Mouse (Mus musculus): ENCODE data around the gene Cyct.

Cyct gene

GRCm38 (mm10) chr2:76360226-76360625 lies at the start of gene Cyct:
TSS of gene Cyct (minus strand) at chr2:76360450.
- DNase-seq (ENCODE audit: low spot score), result no peak

DNA sequence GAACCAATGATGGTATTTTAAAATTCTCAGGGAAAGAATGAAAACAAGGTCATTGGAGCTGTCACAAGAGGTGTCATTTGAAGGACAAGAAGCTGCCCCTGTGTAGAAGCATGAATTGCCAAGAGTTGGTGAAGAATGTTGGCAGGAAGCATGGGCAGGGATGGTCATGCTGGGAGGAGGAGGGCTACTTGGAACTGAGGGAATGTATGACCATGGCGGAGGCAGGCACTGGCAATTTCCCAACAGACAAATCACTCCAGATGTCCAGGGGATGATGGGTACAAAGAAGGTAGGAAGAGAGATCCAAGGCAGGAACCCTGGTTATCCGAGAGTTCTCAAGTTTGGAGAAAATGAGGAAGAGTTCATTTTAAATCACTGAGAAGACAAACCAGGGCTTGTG lies 49.7 kb upstream of the Cyct start:
- no peak for DNase-seq (ENCODE audit: low spot score)

GRCm38 (mm10) chr2:76409526-76409925 lies 49.3 kb upstream of the Cyct start:
- DNase-seq (ENCODE audit: low spot score), result no peak

DNA sequence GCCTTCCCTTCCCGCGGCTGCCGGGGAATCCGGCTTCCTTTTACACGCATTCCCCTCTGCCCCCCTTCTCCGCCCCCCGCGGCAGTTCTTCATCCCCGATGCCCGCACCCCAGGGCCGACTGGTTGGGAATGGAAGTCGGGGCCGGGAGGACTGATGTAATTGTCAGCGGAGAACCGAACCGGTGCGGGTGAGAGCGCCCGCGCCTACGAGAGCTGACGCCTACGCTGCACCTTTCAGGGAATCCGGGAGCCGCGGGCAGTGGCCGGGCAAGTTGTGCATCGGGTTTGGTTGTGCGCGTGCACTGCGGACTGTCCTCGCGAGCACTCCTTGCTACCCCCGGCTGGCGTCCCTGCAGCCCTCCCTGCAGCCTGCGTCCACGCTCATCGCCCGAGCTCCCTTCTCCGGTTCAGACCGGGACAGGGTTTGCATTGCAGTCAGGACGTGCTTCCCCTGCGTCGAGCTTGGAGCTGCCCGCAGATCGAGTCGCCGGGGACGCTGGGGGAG lies 46.7 kb upstream of the Cyct start:
- peak; percentile 38 for DNase-seq (ENCODE audit: low spot score)

- DNase-seq (ENCODE audit: low spot score), result peak; percentile 67
Measured at GRCm38 (mm10) chr2:76406151-76406936, 46.1 kb upstream of the Cyct start, which contains the start of gene Osbpl6. TSS of gene Osbpl6 (plus strand) at chr2:76406508.

DNA sequence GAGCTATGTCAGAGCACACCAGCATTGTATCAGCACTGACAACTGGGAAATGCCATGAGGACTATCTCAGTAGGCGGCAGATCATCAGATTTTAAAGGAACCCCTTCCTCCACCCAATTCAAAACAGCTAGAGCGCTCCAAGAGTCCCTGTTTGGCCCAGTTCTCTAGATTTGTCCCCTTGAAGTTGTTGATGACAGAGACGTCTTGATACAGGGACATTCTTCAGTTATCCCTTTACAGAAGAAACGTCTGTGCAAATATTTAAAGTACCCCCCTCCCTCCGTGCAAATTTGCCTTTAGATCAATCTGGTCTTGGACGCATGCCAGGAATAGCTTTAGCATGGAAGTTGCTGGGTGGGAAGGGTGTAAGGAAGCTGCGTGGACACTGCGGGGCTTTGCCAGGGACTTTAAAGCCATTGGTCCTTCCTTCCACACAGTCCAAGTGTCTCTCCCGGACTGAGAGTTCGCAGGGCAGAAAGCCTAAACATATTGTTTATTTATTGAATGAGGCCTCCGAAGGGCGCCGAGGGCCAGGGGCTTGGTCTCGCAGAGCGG lies 45.4 kb upstream of the Cyct start:
- no peak for DNase-seq (ENCODE audit: low spot score)

DNA sequence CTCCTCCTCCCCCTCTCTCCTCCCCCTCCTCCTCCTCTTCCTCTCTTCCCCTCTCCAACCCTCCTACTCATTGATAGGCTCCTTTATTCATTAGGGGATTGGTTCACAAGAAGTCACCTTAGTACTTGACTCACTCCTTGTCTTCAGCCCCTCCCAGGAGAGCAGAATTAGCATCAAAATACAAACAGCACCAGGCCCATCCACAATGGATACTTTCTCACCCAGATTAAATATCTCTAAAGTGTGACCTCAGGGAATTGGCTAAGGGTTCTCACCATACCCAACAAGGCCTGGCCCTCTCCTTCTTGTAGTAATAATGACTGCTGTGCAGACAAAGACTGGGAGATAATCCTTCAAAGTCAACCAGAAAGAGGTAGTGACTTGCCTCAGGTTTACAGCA lies 39.9 kb upstream of the Cyct start:
- no peak for DNase-seq (ENCODE audit: low spot score)

DNA sequence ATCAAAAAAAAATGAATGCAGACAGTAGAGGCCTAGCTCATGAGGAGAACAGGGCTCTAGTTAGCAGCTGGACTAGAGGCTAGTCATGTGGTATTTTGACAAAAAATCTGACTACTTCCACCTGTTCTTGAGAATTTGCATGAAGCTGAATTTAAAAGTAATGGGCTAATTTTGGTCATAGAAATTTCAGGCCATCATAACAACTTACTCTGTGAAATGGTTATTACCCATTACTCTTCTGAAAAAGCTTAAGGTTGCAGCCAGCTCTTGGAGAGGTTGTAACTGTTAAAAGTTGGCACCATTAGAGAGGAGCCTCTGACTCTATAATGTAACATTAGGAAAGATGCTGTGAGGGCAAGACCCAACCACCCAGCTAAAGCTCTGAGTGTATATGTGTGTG lies 26.3 kb upstream of the Cyct start:
- no peak for DNase-seq (ENCODE audit: low spot score)

DNA sequence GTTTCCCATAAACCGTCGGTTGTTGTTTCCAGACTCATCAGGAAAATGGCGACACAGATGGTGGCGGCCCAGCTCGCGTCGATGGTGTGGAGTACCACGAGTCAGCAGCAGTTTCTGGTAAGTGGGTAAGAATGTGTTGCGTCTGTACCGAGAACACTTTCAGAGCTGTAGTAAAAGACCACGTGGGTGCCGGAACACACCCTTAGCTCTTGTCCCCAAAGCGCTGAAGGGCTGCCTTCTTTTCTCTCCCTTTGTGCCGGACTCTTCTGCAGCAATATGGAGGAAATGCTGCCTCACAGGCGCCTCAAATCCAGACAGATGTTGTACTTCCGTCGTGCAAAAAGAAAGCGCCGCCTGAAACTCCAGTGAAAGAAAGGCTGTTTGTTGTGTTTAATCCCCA lies 18.4 kb upstream of the Cyct start:
- no peak for DNase-seq (ENCODE audit: low spot score)

DNA sequence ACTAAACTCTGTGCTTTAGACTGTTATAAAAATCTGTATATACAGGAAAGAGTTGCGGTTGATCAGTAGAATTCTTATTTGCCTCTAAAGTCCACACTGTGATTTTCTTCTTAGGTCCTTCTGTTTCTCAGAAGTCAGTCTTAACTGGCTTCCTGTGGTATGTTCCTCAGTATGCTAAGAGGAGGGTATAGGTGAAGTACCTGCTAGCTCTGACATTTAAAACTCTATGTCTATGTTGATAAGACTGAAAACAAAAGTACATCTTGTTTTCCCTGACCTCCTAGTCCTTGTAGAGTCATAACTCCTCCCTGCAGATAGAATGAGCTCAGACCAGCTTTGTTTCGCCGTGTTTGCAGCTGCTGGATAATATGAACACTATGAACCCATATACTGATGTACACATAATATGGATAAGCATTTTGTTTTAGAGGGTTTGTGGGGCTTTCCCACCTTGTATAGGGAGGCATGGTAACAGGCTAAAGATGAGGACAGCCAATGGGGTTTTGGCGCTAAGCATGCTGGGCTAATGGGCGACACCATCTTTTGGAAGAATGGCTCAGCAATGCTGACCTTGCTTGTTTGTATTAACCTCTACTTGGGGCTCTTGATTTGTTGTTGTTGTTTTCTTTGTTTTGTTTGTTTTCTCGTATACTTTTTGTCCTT lies 14.4 kb upstream of the Cyct start:
- DNase-seq (ENCODE audit: low spot score), result no peak

DNA sequence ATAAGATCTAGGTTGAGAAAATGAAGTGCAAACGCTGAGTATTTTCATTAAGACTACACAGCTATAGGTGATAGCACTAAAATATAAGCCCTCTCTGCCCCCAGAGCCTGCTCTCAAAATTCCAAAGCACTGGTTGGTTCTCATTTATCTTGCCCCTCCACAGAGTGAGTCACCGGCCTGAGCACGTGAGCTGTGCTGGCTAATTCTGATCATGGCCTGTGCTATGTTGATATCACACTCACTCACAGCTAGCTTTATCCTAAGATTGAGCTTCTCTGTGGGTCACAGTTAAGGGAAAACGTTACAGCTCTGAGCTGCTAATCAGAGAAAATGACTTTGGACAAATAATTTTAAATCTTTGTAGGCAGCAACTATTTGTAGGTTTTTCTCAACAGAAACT lies 12.0 kb upstream of the Cyct start:
- DNase-seq (ENCODE audit: low spot score), result no peak

GRCm38 (mm10) chr2:76370656-76370922 lies 10.3 kb upstream of the Cyct start:
- DNase-seq (ENCODE audit: low spot score), result no peak

DNA sequence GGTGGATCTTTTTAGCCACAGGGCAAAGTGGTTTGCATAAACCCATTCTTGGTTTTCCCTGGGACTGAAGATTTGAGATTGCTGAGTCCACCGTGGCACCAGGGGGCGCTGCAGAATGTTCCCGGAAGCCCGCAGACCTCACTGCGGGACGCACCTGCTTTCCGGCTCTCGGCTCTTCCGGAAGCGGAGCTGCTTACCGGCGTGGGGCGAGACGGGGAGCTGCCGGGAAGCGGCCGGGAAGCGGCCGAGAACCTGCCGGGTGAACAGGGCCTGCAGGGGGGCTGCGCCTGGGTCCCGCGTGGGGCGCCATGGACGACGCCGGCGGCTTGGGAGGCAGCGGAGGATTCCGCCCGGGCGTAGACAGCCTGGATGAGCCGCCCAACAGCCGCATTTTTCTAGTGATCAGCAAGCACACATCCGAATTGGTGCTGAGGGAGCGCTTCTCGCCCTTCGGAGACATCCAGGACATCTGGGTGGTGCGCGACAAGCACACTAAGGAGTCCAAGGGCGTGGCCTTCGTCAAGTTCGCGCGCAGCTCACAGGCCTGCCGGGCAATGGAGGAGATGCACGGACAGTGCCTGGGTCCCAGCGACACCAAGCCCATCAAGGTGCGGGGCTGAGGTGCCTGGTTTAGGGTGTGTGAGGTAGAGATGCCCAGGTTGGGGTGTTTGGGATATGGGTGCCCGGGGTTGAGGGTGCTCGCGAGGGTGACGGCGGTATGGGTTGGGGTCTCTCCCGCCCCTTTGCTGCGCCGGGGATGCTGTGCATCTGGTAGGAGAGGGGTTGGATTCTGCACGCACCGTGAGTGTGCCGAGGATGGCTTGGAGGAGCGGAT lies 9.8 kb upstream of the Cyct start, which contains the start of gene Rbm45:
TSS of gene Rbm45 (plus strand) at position 164 of the 835 bp plus-strand sequence.
- peak; percentile 55 for DNase-seq (ENCODE audit: low spot score)

GRCm38 (mm10) chr2:76368861-76369660 lies 8.8 kb upstream of the Cyct start:
- no peak for DNase-seq (ENCODE audit: low spot score)

DNA sequence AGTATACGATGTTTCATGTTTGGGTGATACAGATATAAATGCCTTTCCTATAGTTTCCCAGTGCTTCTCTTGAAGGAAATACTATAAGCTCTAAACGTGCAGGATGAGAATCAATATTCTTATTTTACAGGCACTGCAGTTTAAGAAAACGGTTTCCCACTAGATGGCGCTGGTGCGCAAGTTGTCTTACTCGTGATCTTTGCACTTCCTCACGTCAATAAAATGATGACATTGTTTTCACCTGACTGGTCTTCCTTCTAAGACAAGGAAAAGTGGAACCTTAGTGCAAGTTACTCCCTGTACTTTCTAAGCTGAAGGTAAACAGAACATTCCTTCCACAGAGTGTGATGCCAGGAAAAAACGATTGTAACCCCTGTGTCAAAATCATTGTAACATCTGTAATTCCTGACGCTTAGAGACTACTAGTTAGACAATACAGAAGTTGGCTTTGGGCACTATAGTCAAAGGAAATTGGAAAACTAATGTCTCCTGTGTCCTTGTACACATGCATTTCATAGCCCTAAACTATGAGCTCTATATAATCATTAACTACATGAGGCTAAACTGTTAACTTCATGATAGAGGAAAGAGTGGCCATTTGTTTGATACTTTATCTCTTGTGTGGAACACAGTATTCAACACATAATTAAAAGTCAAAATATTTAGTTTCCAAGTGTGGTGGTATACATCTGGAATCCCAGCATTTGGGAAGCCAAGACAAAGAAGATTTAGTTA lies 7.1 kb upstream of the Cyct start:
- peak; percentile 56 for DNase-seq (ENCODE audit: low spot score)

GRCm38 (mm10) chr2:76365811-76366210 lies 5.6 kb upstream of the Cyct start:
- no peak for DNase-seq (ENCODE audit: low spot score)

GRCm38 (mm10) chr2:76362111-76362510 lies 1.9 kb upstream of the Cyct start:
- DNase-seq (ENCODE audit: low spot score), result no peak

DNA sequence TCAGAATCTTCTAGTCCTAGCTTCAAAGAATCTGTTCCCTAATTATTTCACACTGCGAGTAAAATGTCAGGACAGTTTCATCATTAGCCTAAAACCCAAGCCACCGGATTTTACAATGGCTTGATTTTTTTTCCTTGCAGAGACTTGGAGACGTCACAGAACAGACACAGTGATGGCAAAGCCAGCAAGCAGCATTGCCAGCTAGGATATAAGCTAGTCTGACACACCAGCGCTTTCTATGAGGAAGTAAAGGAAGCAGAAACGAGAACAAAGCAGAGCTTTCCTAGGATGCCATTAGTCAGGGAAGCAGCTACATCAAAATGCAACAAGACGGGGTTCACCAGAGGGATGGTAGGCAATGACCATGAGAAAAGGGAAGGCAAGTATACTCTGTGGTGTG lies 12.4 kb downstream of the Cyct start:
- no peak for DNase-seq (ENCODE audit: low spot score)

DNA sequence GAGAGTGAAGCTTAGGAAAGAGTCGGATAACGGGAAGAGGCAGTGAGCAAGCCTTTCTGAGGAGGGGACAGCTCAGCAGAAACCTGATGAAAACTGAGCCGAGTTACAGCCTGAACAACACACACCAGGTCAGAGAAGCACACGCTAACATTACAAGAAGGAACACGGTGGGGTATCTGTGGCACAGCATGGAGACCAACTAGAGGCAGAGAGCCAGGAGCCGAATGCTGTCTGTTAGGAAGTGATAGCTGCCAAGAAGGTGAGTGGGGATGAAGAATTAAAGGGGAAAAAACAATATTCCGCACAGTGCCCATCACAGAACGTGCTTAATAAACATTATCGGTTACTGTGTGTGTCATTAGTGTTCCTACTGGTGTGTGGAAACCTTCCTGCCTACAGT lies 18.1 kb downstream of the Cyct start:
- no peak for DNase-seq (ENCODE audit: low spot score)

DNA sequence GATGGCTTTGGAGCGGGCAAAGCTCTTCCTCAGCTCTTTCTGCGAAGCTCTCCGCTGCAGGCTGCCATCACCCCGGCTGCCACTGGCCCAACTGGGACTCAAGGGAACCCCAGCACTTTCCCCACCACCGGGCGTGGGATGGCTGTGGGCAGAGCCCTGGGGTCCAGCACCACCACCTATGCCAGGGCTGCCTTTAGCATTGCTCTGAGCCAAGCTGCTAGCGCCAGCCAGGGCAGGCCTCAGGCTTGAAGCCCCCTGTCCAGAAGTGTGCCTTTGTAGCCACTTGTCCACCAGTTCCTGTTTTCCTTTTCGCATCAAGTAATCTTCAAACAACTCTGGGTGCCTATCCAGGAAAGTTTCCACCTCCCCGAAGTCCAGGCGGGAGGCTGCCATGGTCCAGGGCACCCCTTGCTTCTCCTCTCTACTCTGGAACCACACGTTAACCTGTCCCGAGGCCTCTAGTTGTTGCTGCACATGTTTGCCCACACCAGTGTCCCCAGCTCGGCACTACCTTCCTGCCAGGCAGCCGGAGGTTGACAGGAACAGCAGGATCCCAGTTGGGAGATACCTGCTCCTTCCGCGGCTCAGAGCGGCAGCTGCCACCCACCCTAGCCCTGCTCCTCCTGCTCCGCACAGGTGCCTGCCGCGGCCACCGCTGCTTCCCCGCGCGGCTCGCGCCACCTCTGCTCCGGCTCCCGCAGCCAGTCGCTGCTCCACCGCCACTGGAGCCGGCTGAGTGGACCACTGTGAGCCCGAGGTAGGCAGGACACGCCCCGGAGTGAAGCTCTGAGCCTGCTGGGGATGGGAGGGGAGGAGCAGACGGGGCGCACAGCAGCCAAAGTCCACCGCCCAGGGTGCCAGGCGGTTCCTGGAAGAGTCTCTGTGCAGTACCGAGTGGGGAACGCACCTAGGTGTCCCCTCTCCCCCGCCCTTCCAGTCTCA lies 21.8 kb downstream of the Cyct start, which contains the start of gene Pde11a:
TSS of gene Pde11a (minus strand) at position 560 of the 942 bp plus-strand sequence.
- peak; percentile 10 for DNase-seq (ENCODE audit: low spot score)
